Mouse (Mus musculus) embryo, embryonic 9.5 days (tissue): ENCODE data around the gene Hcn1.

Experiments
- DNase-seq: peaks from one replicate; pipeline ENCODE4 v3.0.0-alpha.2; 2017; ENCODE audit errors: extremely low spot score

The Hcn1 gene

DNA sequence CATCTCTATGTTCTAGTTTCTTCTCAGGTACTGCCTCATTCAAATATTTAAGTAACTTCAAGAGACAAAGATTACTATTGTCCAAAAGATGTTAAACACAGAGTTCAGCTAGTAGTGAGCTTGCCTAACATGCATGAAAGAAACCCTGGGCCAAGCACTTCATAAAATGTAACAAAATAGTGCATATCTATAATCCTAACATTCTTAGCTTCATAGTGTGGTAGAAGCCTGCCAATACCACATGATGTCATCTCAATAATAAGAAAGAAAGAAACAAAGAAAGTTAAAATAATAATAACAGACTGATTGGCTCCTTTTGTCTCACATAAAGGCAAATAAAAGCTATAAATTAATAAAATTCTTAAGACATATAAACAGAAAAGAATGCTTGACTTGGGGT is 103.5 kb downstream of the Hcn1 start:
- no peak for DNase-seq

DNA sequence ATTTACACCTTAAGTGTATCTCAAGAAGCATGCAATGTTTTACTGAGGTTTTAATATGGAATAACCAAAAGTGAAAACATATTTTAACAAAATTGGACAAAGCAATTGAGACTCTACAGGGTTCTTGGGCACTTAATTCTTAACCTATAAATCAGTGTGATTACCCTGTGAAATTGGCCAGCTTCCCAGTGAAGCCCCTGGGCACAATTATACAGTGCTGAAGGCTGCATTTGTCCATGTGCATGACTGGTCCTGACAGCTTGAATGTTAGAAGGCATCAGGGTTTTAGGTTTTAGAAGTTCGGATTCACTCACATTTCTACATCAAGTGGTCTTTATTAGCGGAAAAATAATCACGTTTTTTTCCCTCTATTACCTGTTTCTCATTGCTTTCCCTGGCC is 103.9 kb downstream of the Hcn1 start:
- DNase-seq: no peak

DNA sequence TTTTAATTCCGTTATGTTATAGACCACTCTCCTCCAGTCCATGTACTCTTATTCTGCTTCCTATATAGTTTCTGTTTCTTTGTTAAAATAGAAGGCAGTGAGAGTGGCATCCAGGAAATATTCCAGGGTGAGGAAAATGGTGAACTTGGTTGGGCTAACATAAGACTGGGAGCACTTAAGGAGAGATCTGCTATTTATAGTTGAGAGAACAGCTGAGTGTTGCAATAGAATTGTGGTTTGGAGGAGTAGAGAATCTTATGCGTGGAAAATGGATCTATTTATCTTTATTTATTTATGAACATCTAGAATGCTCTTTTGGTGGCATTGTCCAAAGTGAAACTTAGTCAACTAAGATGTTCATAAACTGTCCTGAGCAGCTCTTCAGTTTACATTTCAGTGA is 104.4 kb downstream of the Hcn1 start:
- no peak for DNase-seq

DNA sequence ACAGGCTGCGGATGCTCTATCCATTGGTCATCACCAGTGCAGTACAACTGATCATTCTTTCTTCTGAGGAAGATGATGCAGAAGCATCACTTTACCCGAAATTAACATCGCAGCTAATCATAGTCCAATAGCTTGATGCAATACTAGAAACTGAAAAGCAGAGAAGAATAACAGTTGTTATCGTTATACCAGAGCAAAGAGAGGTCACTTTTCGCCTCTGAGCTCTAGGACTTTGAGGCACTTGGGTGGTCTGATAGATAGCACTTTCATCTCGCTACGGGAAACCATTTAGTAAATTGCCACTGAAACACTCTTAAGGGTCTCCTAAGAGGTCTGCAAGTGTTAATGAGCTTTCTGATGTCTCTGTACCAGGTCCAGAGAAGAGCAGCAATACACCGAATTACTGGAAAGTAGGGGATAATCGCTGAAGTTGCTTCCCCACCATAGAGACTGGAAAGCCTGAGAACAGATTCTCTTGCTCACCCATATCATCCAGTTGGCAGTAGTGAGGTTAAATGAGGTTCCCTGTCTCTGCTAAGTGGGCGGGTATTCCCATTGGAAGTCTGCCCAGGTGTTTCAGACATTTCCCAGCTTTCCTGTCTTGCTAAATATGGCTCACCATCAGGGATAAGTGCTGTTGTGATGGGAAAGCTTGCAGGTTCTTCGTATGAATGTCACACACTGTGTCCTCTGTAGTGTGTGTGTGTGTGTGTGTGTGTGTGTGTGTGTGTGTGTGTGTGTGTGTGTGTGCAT is 105.0 kb downstream of the Hcn1 start:
- DNase-seq: no peak

DNA sequence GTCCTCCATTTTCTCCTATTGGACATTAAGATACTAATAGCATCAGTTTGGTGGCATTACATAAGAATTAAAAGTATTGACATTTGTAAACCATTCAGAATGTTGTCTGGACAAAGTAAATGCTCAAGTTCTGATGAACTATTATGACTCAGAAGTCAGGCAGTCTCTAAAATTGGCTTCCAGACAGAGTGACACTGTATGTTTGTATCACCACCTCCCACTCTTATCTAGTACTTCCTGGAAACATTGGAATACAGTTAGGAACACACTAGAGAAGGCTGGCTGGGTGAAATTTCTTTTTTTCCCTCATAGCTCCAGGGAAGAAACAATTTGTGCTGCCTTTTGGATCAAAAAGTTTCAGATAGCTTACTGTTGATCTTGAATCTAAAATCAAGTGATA is 108.7 kb downstream of the Hcn1 start:
- no peak for DNase-seq

DNA sequence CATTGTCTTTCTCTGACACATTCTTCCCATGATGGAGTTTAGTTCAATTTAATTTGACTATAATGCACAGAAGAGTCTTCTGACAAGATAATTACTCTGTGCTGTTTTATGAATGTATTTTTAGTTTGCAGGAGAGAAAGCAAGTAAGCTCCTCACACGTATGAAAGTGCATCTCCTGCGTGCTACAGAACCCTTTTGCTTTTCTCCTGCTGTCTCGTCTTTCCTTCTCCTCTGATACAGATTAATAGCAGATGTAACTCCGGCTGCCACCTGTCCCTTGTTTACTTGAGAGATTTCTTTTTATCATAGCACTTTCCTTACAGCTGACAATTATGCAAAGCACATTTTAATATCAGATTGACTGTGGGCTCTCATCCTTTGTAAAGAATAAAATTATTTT is 120.0 kb downstream of the Hcn1 start:
- DNase-seq: no peak

DNA sequence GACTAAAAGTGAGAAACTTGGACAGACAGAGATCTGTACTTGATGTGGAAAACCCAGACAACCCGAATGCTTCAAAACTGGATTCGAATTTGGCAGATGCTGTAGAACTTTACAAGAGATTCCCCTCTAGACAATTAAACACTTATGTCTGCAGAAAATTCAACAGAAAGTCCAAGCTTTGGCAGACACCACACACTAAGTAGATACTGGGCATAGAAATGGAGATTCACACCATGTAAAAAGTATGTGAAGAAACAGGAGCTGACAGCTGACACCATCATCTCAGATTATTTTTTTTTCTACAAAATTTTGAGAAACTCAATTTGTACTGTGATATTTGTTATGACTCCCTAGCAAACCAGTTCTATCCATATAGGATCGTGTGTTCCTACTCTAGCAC is 122.0 kb downstream of the Hcn1 start:
- no peak for DNase-seq

DNA sequence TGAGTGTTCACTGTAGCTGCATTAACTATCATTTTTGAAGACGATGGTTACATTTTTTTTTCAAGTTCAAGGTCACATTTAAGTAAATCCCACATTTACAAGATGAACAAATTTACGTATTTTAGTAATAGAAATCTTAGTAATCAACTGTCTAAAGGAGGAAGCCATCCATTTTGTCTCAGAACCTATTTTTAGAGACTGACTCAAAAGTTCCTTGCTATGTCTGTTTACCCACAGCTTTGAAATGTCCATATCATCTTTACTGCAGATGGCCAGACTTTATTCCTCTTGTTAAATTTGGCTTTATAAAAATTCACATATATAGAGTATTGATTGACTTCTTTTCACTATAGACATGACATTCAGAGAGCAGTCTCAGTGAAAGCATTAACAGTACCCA is 126.3 kb downstream of the Hcn1 start:
- DNase-seq: no peak

DNA sequence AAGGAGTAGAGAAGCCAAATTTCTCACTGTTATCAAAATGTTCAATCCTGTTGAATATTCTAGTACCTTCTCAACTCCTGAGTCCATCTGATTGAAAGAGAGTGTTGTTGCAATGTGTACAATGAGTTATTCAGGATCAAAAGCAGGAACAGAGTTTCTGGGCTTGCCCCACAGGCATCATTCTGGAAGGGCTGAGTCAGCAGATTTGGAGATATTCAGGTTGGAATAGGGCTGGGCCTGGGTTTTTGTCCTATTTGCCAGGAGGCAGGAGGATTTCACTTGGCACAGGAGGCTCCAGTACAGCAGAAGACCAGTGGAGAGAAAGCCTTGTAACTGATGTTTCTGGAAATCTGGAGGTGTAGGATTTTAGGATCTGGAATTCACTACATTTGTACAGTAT is 130.6 kb downstream of the Hcn1 start:
- DNase-seq: no peak

DNA sequence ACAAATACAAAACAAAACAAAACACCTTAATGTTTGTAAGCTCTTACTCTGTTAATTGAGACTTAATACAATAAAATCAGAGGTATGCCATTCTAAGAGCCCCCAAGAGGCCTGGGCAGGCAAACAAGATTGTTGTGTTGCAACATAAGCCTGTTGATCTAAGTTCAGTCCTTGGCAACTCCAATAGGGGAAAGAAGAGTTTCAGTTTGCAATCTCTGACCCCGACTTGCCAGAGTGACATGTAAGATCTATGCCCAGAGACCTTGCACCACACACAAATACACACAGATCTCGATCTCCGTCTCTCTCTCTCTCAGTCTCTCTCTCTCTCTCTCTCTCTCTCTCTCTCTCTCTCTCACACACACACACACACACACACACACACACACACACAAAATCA is 142.3 kb downstream of the Hcn1 start:
- no peak for DNase-seq

DNA sequence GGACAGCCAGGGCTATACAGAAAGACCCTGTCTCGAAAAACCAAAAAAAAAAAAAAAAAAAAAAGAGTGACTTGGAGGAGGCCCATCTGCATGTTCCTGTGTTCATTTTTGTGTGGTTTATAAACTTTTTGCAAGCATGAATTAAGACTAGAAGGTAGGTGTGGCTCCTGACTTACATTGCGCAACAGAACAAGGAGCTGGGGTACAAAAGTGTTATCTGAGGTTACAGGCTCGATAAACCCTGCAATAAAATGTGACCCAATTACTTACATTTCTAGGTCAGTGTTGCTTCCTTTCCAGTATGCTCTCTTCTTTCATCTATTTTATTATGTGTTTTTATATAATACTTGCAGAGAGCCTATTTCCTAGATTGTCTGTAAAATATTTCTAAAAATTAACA is 143.1 kb downstream of the Hcn1 start:
- no peak for DNase-seq

DNA sequence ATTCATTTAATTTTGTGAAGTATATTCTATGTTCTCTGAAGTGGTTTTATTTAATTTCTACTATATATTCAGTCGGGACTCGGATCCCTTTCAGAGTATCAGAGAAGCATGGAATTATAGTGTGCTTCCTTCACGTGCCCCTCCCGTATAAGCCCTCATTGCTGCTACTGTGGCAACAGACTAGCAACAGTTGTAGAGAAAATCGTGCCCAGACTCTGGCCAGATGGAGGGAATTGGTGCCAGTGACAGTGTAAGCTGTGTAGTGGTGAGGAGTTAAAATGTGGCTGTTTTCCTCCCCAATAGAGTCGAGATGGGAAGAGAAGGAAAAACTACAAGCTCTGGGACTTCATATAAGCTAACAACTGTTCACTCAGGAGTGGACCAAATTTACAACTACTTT is 163.4 kb downstream of the Hcn1 start:
- no peak for DNase-seq

DNA sequence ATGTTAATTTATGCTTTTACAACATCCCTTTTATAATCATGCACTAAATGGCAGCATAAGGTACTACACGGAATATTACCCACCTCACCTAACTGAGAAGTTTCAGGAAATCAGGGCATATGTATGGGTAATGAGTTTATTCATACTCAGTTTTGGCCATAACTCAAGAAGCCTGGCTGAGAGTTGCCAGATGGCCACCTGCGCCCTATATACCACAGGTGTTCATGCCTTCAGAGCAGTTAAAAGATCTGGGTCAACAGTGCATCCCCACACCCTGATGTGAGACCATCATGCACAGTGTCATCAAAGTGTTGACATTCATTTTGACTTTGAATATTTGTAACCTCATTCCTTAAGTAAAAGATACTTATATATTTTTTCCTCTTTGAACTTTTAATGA is 183.3 kb downstream of the Hcn1 start:
- DNase-seq: no peak

DNA sequence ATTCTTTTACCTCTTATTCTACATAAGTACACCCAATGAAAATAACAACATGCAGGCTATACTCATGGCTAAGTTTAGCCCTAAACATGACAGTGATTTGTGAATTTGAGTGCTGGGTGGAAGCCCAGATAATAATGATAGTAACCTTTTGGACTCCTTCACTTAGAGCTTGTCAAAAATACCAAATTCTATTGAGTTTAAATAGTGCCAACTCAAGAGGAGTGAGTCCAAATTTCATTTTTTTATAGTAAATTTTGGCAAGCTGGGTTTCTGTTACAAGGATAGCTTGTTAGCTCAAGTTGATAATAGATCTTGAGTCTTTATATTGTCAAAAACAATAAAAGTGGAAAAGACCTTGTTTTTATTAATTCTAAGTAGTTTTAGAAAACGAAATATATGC is 190.7 kb downstream of the Hcn1 start:
- DNase-seq: no peak

DNA sequence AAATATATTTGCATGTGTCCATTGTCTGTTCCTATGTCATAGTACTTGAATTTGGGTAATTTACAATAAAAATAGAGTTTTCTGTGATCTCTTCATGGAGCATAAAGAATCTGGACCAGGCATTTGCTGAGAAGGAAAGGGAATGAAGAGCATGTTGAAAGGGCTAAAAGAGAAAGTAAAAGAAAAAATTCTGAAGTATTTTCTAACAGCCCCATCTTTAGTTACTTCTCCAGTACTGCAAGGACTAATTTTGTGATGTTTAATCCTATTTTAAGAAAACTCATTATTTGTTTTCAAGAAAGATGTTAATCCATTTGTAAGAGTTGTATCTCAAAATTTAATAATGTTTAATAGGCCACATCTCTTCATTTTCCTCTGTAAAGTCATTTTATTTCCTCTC is 198.9 kb downstream of the Hcn1 start:
- DNase-seq: no peak

DNA sequence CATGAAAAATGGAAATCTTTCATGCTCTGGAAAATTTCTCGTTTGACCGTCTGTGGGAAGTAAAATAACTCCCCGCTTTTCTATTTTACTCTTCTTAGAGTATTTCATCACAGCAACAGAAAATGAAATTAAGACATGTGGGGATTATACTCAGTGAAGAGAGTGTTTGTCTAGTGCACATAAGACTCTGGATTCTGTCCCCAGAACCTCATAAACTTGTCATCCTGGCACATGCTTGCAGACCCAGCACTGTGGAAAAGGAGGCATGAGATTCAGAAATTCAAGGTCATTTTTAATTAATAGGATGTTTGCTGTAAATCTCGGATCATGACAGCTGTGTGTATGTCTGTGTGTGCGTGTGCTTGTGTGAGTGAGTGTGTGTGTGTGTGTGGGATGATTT is 225.5 kb downstream of the Hcn1 start:
- no peak for DNase-seq

DNA sequence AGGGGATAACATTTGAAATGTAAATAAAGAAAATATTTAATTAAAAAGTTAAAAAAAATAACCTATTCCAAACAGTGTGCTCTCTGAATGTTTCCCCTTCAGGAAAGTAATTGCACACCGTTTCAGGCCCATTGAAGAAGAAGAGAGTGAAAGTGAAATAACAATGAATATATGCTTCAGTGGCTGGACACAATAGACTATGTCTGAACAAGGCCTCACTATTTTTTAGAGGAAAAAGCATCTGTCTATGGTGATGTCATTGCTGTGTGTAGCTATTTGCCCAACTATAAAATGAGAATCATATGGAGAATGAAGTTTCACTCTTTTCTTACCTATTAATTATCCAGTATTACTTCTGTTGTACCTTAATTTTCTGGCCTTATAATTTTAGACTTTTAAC is 234.5 kb downstream of the Hcn1 start:
- DNase-seq: no peak

DNA sequence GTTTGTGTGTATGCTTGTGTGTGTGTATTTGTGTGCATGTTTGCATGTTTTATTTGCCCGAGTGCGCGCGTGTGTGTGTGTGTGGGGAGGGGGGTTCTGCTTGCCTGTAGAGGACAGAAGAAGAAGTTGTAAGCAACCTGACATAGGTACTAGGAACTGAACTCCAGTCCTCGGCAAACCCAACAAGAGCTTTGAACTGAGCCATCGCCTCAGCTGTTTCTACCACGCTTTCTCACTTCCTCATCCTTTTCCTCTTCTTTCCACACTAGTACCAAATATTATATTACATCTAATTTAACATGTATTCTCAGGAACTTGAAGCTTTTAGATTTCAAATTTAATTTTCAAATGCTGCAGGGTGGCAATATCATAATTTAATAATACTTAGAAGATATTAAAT is 236.1 kb downstream of the Hcn1 start:
- no peak for DNase-seq

DNA sequence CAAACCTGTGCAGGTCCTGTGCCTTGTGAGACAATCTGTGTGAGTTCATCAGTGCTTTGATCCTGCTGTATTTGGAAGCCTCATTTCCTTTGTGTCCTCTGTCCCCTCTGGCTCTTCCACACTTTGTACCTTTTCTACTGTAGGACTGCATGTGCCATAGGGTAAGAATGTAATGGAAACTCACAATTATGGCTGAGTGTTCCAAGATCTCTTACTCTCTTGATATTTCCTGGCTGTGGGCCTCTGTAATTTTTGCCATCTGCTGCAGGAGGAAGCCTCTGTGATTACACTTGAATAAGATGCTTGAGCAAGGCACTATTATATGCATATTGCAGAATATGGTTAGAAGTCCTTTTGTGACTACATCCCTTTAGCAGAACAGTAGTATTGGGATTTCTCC is 240.2 kb downstream of the Hcn1 start:
- no peak for DNase-seq

DNA sequence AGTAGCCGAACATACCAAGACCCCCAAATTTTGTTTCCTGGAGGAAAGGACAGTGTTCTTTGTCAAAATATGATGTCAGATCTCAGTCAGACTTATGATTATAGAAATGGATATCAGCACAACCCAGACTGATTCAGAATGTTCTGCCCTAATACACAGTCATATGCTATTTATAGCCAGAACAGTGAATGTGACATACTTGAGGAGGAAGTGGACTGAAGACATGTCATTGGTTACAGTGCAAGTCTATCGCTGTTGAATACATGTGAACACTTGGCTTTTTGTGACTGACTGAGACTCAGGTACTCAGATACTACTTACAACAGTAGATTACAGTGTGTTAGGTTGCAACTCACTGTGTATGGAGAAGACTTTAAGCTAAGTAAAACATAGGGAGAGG is 245.2 kb downstream of the Hcn1 start:
- DNase-seq: no peak

DNA sequence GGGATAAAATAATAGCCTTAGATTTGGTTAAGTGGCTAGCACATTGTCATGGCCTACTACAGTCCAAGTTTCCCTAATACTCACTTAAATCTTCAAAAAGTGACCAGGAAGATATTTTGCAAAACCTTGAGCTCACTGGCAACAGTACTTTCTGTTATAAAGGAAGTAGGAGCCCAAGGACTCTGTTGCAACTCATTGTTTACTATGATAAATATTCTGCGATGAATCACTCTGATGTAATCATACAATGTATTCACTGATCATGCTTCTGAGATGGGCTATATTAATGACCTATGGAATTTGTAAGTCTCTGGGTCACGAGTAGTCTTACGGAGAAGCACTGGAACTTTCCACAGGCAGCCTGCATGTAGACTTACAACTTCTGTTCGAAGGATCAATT is 246.6 kb downstream of the Hcn1 start:
- no peak for DNase-seq

DNA sequence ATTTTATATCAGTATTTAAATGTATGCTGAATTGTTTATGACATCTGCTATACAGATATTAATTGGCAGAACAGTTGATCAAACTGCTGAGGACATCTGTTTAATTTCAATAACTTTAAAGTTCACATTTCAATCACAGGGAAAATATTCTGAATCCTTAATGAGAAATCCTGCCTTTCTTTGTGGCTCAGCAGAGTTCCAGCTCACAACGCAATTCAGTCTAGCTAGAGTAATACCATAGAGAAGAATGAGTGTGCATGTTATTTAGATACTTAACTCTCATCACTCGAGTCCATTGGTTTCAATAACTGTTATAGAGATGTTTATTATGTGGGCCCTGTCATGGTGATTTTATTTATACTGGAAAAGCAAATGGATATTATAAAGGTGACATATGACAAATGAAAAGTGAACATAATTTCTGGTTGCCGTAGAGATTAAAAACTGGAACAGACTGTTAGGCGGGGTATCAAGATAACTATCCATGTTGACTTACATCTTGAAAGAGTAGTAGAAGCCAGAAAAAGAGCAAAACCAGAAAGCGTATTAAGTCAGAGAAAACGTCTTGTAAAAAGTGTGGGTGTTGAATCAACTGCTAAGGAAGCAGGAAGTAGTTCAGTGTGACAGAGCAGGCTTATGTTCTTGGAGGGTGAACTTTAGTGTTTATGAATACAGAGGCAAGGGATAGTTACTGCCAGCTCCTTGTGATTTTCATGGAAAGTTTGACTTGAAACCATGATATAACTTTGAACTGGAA is 250.0 kb downstream of the Hcn1 start:
- no peak for DNase-seq

DNA sequence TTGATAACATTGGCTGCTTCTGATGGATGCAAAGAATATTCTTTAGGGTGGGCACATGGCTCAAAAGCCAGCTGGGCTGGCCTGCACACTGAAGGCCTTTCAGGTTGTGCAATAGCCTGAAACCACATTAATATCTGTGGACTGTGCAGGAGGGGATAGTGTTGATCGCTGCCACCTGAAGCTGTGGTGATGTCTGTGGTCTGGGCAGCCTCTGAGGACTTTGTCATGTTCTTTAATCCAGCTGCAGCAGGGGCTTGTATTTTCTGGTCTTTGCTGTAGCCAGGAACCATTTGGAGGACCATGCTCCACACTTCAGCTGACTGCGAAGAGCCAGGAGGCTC is 250.6 kb downstream of the Hcn1 start:
- DNase-seq: no peak

DNA sequence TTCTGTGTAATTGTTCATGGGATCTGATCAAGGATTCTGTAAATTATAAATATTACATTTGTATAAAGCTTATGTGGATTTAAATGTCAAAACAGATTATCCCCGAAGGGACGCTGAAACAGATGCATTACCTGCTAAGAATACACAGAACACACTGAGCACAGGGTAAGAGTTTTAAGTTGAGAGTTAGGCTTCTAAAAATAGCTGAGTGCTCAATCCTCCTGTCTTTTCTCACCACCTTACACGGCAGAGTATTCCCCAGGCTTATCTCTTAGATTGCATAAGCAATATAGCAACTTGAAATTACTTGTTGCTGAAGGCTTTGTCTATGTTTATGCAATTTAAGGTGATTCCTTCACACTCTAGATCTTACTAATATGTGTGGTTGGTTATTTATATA is 256.3 kb downstream of the Hcn1 start:
- DNase-seq: no peak
